Mouse (Mus musculus): Measurements from ENCODE around the gene Gm10203.
A peak's percentile ranks its signal among the peaks of the same experiment; 100 is the strongest.
"Not testable (repeated sequence)": the region's sequence is repeated elsewhere in the genome, so short reads cannot be mapped to it uniquely, and the experiment has no call there.

Gm10203 gene

DNA sequence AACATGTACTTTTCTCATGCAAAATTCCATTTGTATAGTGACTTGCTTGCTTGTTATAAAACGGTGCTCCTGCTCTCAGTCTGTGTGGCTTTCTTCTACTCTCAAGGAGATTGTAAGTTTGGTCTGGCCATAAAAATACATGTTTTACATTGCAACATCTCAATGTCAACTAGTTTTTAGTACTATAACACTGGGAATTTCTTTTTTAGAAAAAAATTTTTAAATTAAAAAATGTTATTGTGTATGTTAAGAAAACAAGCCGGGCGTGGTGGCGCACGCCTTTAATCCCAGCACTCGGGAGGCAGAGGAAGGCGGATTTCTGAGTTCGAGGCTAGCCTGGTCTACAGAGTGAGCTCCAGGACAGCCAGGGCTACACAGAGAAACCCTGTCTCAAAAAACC is at the start of gene Gm10203:
Gene Gm10203 (plus strand): TSS at position 301 of the 400 bp plus-strand sequence.
- DNase-seq (ENCODE audit: low spot score), result not testable (repeated sequence)

DNA sequence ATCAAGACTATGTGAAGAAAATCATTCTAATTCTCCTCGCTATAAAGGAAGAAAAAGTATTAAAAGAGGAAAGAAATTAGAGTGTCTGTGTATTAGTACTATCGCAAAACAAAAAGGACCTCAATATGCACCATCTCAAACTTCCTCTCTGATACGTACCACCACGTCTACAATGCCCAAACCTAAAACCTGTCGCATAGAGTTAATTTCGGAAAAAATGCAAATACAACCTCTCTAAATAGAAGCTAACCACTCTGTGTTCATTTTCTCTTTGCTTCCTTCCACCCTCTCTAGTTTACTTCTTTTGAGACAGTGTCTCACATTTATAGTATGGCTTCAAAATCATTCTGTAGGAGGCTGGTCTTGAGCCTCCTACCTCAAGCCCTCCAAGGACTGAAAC is 37.6 kb upstream of the Gm10203 start:
- no peak for DNase-seq (ENCODE audit: low spot score)

DNA sequence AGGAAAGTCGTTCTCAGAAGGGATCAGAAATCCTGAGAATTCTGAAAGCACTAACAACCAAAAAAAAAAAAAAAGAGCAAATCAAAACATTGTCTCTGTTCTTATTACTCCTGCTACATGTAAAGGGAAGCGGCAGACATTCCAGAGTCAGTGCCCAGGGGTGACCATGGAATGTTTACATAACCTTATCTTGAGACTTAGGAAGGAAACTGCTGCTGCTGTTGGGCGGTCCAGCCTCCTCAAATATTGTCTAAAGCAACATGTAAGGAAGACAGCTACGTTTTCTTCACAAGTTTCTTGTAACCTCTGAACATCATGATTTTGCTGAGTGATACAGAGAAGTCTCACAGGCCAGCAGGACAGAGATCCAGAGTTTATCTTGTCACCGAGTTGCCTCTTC is 36.5 kb upstream of the Gm10203 start:
- no peak for DNase-seq (ENCODE audit: low spot score)

DNA sequence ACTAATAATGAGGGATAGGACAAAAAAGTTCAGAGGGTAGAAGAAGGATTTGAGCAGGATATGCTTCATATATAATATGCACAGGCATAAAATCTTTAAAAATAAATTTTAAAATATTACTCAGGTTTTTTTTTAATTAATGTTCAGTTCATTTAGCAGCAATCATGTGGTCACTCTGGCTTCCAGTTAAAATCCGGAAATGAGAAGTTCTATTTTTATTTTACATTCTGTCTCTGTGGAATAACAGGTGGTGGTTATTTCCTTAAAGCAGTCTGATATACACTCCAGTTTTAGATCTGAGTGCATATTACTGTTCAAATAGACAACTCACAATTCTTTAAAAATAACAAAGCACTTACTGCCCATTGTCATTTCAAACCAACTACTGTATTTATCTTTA is 35.4 kb upstream of the Gm10203 start:
- DNase-seq (ENCODE audit: low spot score), result no peak

DNA sequence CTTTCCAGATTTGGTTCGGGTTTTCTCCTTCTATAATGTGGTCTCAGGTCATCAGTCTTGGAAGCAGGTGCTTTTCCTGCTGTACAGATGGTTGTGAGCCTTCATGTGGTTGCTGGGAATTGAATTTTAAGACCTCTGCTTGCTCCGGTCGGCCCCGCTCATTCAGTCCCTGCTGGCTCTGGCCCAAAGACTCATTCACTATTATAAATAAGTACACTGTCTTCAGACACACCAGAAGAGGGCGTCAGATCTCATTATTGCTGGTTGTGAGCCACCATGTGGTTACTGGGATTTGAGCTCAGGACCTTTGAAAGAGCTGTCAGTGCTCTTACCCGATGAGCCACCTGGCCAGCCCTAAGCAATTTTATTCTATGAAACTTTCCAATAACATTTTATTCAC is 34.6 kb upstream of the Gm10203 start:
- no peak for DNase-seq (ENCODE audit: low spot score)

DNA sequence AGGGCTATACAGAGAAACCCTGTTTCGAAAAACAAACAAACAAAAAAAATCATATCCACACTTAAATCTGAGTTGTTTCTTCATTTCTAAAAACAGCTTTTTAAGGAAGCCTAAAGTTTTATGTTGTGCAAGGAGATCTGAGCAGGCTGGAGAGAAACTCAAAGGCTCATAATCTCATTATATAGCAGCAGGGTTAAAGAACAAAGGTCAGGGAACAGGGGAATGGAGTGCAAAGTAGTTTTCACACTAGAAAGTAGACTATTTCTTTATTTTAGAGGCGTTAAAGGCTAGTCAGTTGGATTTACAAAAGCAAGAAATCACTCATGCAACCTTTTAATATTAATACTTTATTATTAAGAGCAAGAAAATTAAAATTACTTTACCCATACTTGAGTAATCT is 33.7 kb upstream of the Gm10203 start:
- DNase-seq (ENCODE audit: low spot score), result no peak

DNA sequence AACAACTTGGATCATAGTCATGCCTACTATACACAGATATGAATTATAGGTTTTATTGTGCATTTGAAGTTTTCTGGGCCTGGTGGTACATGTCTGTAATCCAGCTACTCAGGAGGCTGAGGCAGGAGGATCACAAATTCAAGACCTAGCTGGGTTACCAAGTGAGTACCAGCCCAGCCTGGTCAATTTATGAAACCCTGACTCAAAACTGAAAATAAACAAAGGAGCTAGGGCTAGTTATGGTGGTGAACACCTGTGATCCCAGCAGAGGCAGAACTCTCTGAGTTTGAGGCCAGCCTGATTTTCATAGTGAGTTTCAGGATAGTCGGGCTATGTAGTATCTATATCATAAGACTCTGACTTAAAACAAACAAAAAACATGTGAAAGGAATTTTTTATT is 32.7 kb upstream of the Gm10203 start:
- DNase-seq (ENCODE audit: low spot score), result no peak

DNA sequence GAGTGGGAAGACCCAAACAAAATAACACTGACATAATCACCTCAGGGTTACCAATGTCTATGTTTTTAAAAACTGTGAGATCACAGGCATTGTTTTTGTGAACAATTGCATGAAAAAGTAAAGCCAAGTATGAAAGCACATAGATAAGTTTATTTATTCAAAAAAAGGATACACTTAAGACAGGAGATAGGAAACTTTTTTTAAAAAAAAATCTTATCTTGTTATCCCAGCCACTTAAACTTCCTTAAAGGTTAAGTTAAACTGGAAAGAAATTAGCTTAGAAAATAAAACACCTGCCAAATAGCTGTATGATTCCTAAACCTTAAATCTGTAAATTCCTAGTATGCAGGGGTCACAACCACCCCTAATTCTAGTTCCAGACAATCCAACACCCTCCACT is 31.0 kb upstream of the Gm10203 start:
- DNase-seq (ENCODE audit: low spot score), result no peak

DNA sequence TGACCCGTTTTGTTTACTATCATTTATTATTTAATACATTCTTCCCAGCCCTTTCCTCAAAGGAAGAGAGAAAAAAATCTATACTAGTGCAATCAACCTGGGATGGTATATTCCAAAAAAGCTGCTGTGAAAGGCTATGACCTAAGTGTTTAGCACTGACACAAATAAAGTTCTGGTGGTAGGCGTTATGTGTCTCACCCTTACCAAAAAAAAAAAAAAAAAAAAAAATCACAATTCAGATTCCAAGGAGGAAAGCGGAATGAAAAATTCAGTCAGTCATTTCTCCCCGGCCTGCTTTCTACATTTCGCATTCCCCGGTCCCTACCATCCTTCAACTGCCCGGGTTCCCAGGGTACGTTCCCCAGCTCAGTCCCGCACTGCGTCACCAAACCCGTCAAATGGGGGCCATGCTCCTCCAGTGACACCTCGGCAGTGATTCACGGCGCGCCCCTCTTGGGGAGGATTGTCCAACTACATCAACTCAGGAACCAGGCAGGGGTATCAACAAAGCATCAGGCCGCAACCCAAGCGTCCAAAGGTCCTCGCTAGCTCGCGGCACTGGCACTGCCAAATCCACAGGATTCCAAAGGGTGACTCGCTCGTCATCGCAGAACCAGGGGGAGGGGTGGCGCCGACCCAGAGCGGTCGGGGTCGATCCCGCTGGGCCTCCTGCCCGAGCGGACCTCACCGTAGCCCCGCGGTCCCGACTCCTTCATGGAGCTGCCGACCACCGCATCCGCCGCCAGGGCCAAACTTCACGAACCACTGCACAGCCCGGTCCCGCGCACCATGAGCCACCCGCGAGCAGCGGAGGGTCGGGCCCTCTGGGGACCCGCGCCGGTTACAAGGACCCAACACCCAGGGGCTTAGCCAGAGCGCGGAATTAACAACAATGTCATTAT is 29.5 kb upstream of the Gm10203 start:
- DNase-seq (ENCODE audit: low spot score), result peak; percentile 67

DNA sequence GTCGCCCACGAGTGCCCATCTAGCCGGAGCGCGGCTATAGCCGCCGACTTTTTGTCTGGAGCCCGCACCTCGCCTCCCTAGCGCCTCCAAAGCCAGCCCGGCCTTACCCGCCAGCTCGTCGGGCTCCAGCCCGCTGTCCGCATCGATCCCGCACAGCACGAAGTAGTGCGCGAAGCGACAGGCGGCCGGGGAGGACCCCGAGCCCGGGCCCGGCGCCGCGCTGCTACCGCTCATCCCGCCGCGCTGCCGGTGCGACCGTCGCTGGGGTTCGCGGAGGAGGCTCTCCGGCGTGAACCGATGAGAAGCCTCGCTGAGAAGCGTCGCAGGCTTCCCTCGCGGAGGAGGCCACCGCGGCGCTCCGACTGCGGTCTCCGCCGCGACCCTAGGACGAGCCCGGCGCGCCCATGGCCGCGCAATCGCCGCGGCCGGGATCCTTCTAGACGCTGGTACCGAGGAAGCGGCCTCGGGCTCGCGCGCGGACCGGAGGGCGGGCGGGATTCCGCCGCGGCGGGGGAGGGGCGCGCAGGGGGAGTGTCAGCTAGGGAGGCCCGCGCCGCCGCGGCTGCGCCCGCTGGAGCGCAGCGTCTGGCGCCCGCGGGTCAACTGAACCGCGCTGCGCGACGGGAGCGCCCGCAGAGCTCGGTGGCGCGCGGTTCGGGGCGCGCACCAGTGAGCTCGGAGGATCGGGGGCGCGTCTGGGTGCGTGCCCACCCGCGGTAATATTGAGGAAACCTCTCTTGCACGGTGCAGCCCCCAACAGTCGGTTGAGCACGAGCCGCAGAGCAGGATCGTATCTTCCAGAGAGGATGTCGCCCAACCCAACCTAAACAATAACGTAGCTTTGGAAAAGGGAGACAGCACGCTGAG is 28.7 kb upstream of the Gm10203 start, which contains the start of gene Dennd5b:
Gene Dennd5b (minus strand): TSS at position 605 of the 867 bp plus-strand sequence.
- peak; percentile 74 for DNase-seq (ENCODE audit: low spot score)

DNA sequence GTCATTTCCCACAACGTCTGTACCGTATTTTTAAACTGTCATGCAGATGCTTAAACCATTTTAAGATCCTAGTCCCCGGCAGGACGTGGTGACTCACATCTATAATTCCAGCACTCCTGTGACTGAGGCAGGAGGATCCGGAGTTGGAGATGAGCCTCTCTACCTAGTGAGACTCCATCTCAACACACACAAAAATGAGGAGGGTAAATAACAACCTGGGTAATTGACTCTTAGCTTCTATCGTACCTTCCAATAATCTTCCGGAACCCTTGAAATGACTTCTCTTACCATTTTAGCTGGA is 28.1 kb upstream of the Gm10203 start:
- DNase-seq (ENCODE audit: low spot score), result no peak

DNA sequence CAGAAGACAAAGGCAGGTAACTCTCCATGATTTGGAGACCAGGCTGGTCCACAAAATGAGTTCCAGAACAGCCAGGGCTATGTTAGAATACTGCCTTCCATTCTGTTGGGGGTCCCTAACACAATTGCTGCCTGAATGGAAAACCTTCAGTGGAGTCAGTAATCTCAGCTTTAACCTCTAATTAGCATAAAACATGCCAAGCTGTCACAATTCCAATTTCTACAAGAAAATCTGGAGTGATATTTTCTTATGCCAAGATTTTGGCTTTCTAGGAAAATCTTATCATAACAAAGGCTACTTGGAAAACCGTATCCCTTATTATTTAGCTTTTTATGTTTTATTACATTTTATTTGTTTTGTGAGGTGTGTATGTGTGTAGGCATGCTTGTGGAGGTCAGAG is 26.5 kb upstream of the Gm10203 start:
- no peak for DNase-seq (ENCODE audit: low spot score)

DNA sequence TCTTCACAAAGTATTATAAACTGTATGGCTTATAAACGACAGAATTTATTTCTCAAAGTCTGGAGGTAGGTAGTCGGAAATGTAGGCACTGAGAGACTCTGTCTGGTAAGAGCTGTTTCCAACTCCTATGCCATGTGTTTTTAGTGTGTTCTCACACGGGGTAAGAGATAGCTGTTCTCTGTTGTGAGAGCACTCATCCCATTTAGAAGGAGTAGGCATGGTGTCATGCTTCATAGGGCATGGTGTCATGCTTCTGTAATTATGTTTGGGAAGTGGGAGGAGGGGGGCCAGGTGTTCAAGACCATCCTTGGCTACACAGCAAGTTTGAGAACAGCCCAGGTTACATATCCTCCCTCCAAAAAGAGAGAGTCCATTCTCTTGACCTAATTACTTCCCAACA is 22.4 kb upstream of the Gm10203 start:
- DNase-seq (ENCODE audit: low spot score), result no peak

DNA sequence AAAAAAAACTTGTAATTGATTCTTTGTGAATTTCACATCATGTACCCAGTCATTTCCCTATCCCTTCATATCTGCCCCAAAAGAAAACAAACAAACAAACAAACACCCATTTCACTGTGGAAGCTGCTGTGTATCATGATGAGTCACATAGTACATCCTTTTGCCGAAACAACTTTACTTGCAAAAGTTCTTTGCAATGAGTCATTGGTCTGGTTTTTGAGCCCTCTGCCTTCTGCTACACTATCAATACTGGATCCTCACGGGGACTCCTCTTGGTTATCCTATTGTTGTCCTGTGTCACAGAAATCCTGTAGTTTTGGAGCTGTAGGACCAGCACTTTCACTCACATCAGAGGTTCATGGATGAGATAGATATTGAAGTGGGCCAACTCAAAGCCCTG is 21.1 kb upstream of the Gm10203 start:
- DNase-seq (ENCODE audit: low spot score), result no peak

DNA sequence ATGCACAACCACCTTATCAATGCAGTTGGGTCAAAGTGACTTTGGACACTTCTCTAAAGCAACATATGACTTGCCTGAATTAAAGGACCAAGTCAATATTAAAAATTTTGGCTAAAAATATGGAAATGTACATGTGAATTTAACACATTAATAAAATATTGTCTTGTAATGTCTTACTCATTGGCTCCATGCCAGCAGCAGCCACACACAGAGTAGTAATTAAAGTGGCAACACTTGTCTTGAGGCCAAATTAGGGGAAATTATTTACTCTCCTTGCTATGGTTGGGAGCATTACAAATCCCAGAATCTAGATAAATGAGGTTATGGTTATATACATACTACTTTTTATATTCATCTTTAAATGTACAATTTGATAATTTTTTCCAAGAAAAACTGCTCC is 13.0 kb upstream of the Gm10203 start:
- no peak for DNase-seq (ENCODE audit: low spot score)

DNA sequence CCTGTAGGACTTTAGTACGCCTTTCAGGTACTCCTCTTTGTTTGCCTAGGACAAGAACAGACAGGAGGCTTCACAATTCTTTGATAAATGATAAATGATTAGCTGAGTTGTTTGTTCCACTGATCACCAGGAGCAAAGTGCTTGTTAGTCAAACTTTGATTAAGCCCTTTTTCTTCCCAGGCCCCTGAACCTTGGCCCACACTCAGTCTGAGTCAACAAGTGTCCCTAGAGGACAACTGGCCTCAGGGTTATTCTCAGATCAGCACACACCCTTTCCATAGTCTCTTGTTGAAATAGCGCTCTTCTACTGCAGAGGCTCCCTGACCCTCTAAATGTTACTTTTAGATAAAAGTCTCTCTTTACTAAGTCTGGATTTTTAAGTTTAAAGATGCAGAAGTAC is 11.0 kb upstream of the Gm10203 start:
- no peak for DNase-seq (ENCODE audit: low spot score)

DNA sequence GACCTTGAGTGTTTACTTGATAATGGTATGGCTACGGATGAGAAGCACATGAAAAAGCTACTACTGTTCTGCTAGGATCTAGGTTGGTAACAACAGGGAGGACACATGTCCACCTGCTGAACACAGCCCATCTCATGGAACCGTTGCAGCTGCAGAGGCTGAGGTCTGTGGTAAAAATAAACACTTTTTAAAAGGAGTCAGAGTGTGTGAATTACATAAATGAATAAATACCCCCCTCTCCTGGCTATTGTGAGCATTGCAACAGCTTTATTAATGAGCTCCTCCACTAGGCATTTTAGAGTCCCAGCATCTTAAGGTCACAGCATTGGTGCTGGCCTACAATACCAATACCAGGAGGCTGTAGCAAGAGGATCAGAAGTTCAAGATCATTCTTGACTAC is 10.1 kb upstream of the Gm10203 start:
- DNase-seq (ENCODE audit: low spot score), result peak; percentile 32

DNA sequence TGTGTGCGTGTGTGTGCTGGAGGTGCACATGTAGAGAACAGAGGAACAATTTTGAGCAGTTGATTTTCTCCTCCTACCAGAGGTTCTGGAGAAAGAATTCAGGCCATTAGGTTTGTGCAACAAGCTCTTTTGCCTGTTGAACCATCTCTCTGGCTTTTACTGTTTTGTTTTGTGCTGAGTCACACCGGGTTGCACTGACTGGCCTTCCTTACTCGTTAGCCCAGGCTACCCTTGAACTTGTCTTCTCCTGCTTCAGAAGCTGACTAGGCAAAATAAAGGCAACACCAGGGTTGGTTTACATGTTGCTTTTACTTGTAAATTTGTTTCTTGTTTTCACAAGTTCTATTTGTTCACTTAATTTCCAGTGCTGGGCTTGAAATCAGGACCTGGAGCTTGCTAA is 6.9 kb upstream of the Gm10203 start:
- no peak for DNase-seq (ENCODE audit: low spot score)

DNA sequence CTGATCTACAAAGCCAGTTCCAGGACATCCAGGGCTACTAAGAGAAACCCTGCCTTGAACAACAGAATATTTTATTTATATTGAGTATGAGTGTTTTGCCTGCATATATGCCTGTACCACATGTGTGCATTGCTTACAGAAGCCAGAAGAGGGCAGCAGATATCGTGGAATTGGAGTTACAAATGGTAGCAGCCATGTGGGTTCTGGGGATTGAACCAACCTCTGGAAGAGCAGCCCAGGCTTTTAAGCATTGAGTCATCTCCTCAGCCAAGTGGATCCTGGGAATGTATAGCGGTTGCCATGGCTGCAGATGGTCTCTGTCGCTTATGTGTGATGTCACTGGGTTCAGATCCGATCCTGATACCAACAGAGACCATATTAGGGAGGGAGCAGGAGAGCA is 3.3 kb upstream of the Gm10203 start:
- DNase-seq (ENCODE audit: low spot score), result peak; percentile 21

DNA sequence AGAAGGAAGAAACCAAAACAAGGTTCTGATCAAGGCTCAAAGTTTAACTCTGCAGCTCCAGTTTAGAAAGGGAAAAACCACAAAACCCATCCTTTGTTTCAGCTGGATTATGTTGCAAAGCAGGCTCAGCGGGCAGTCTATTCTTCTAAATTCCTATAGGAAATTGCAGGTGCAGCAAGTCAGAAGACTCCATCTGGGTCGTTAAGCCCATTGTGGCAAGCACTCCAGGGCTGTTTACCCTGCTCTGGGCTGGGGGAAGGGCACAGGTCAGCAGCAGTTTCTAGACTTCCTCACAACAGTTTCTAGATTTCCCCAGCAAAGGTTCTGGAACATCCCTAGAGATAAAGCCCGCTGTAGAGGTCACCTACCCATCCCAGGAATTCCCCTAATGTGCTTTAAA is 1.1 kb downstream of the Gm10203 start:
- DNase-seq (ENCODE audit: low spot score), result peak; percentile 15

DNA sequence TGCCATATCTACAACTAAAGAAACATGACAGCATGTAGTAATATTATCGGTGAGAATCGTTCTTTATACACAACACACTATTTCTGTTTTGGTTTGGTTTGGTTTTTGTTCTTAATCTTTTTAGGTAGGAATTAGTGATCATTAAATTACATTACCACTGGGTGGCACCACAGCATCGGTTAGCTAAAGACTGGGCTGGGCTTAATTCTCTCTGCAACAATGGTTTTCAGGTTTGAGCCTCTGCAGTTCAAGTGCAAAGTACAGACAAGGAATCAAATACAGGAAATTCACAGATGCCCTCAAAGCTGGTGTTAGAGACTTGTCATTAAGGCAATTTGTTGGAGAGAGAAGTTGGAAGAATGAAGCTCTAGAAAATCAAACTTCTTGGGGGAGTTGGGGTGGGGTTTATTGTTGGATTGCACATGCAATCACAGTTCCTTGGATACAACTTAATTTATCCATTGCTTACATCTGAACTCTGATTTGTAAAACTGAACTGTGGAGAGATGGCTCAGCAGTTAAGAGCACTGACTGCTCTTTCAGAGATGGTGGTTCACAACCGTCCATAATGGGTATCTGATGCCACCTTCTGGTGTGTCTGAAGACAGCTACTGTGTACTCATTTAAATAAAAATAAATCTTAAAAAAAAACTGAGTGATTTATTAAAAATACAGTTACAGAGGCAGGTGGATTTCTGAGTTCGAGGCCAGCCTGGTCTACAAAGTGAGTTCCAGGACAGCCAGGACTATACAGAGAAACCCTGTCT is 2.5 kb downstream of the Gm10203 start:
- DNase-seq (ENCODE audit: low spot score), result no peak

DNA sequence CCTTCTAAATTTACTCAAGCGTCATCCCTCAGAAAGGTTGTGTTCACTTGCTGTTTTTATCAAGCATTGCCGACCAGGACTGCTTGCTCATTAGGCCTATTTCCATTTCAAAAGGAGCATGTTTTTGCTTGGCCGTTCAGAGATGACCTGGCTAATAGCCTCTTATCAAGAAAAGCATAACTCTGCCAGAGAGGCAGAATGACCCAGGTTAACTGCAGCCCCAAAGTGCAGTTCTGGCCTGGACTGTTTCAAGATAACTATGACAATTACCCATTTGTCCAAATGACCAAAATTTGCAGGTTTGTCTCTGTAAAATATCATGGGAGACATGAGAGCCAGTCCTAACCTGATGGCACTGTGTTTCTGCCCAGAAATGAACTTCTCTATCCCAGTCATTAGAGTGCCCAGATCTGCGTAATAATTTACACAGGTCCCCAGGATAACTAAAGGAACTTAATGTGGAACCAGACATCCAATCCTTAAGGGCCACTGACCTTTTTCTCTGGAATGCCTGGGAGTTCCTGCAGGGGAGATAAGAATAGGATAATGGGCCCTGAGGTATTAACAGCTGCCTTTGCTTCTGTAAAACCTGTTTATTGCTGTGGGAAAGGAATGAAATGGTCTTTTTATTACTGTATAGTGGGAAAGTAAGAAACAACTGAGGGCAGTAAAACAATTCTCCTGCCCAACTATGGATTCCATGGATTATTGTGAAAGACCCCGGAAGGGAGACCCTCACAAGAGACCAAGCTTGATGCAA is 4.6 kb downstream of the Gm10203 start:
- no peak for DNase-seq (ENCODE audit: low spot score)

Measured in testis, postnatal 14 days (tissue).